Mouse (Mus musculus) embryonic facial prominence, embryonic 15.5 days (tissue): ENCODE measurements around the gene Mthfr. TPM values are rescaled to one million over a fixed set of nuclear protein-coding genes. Genes with fewer than 3 reads are reported as not detected.

Source experiments
- ATAC-seq: fragments of 200-750 bp; cut with Nextera tagmentation; 2 replicates; pipeline ENCODE4 v1.8.0; 2017; ENCODE audit warnings: low read depth, moderate TSS enrichment; ENCODE audit not compliant: insufficient number of reproducible peaks, low FRiP score, low TSS enrichment
- H3K27ac ChIP-seq: fragments of 300-500 bp; sonication (generic); replicated peaks from 2 replicates; pipeline ENCODE4 v1.5.1; 2015; ENCODE audit warnings: mild to moderate bottlenecking, inconsistent platforms
- H3K27me3 ChIP-seq: fragments of 300-500 bp; sonication (generic); 2 replicates; pipeline ENCODE4 v1.6.1; 2015; ENCODE audit warnings: inconsistent platforms
- H3K36me3 ChIP-seq: fragments of 300-500 bp; sonication (generic); 2 replicates; pipeline ENCODE4 v1.6.1; 2015; ENCODE audit warnings: mild to moderate bottlenecking, inconsistent platforms
- H3K4me1 ChIP-seq: fragments of 300-500 bp; sonication (generic); 2 replicates; pipeline ENCODE4 v1.6.1; 2015; ENCODE audit warnings: inconsistent platforms
- H3K4me2 ChIP-seq: fragments of 300-500 bp; sonication (generic); replicated peaks from 2 replicates; pipeline ENCODE4 v1.6.1; 2015; ENCODE audit warnings: mild to moderate bottlenecking, inconsistent platforms
- H3K4me3 ChIP-seq: fragments of 300-500 bp; sonication (generic); replicated peaks from 2 replicates; pipeline ENCODE4 v1.5.1; 2015; ENCODE audit warnings: mild to moderate bottlenecking, inconsistent platforms
- H3K9ac ChIP-seq: fragments of 300-500 bp; sonication (generic); 2 replicates; pipeline ENCODE4 v1.6.1; 2015; ENCODE audit warnings: inconsistent platforms
- H3K9me3 ChIP-seq: fragments of 300-500 bp; sonication (generic); replicated peaks from 2 replicates; pipeline ENCODE4 v1.6.1; 2016; ENCODE audit warnings: inconsistent platforms
- WGBS: fragments of 180-500 bp; shearing (Covaris S2); methylation state at CpG from one replicate; pipeline ENCODE4 v1.1.7; 2015; 5-methylcytosine and 5-hydroxymethylcytosine counted together
- polyA plus RNA-seq: library from polyadenylated mRNA; unstranded; fragments of >200 nt; fragmentation: Nextera tagmentation; extraction: Ambion mirVana; gene quantifications from 2 replicates; pipeline ENCODE4 v1.2.1, GENCODE M21; 2015

The Mthfr gene
- polyA plus RNA-seq, 1 experiment from 2014 or later = 24.9 TPM

GRCm38 (mm10) chr4:148095081-148095480 lies 56.2 kb downstream of the Mthfr start:
- no peaks in the 10 kb centered on the region for H3K4me1 ChIP-seq
- H3K27me3 ChIP-seq = no peaks in the 10 kb centered on the region
- no peak overlapping the region for H3K4me2 ChIP-seq
- H3K9me3 ChIP-seq = no peaks in the 10 kb centered on the region
- no peaks in the 10 kb centered on the region for H3K36me3 ChIP-seq
- H3K4me3 ChIP-seq = no peak overlapping the region
- H3K27ac ChIP-seq = no peak overlapping the region
- H3K9ac ChIP-seq = no peak overlapping the region
- ATAC-seq = no peak
- 75% methylated on average over 4 of the region's 4 CpGs for WGBS

GRCm38 (mm10) chr4:148097936-148098335 lies 59.1 kb downstream of the Mthfr start:
- Histone ChIP-seq H3K27me3 (no peaks in the 10 kb centered on the region), H3K27ac (no peak overlapping the region), H3K4me2 (no peak overlapping the region), H3K36me3 (no peaks in the 10 kb centered on the region), H3K9ac (no peak overlapping the region), H3K4me1 (peaks cover 13% of the 10 kb centered on the region; the same call in 1 of the 2 replicates), H3K9me3 (no peaks in the 10 kb centered on the region), H3K4me3 (no peak overlapping the region)
- ATAC-seq = no peak
- WGBS = 90% methylated on average over 2 of the region's 2 CpGs

GRCm38 (mm10) chr4:148098666-148099065 lies 59.8 kb downstream of the Mthfr start:
- WGBS = 85% methylated on average over 3 of the region's 3 CpGs
- H3K4me3 ChIP-seq = no peak overlapping the region
- H3K4me2 ChIP-seq = no peak overlapping the region
- peaks cover 13% of the 10 kb centered on the region; the same call in 1 of the 2 replicates for H3K4me1 ChIP-seq
- no peak overlapping the region for H3K27ac ChIP-seq
- H3K9me3 ChIP-seq = no peaks in the 10 kb centered on the region
- no peaks in the 10 kb centered on the region for H3K27me3 ChIP-seq
- ATAC-seq = no peak
- H3K9ac ChIP-seq = no peak overlapping the region
- H3K36me3 ChIP-seq = no peaks in the 10 kb centered on the region

- Histone ChIP-seq H3K9ac (no peak overlapping the region), H3K27ac (no peak overlapping the region)
- WGBS = 15% methylated on average over 29 of the region's 29 CpGs
Measured at GRCm38 (mm10) chr4:148101801-148102527, 63.1 kb downstream of the Mthfr start.

GRCm38 (mm10) chr4:148104146-148104545 lies 65.3 kb downstream of the Mthfr start:
- H3K4me3 ChIP-seq = no peak overlapping the region
- H3K36me3 ChIP-seq = no peaks in the 10 kb centered on the region
- ATAC-seq = no peak
- WGBS = 79% methylated on average over 3 of the region's 3 CpGs
- no peak overlapping the region for H3K4me2 ChIP-seq
- no peak overlapping the region for H3K9ac ChIP-seq
- H3K27me3 ChIP-seq = no peaks in the 10 kb centered on the region; the same call in 1 of the 2 replicates
- no peaks in the 10 kb centered on the region for H3K9me3 ChIP-seq
- H3K4me1 ChIP-seq = peaks cover 13% of the 10 kb centered on the region; the same call in 1 of the 2 replicates
- H3K27ac ChIP-seq = no peak overlapping the region

More at GRCm38 (mm10) chr4:148101801-148102527, 63.1 kb downstream of the Mthfr start:
- peak; percentile 66; the same call in 1 of the 2 replicates for ATAC-seq
- H3K36me3 ChIP-seq = no peaks in the 10 kb centered on the region
- peak overlapping the region; percentile 30 for H3K4me3 ChIP-seq
- H3K27me3 ChIP-seq = no peaks in the 10 kb centered on the region; the same call in 1 of the 2 replicates
- H3K9me3 ChIP-seq = no peaks in the 10 kb centered on the region
- peak overlapping the region; percentile 51 for H3K4me2 ChIP-seq
- peaks cover 13% of the 10 kb centered on the region; the same call in 1 of the 2 replicates for H3K4me1 ChIP-seq

GRCm38 (mm10) chr4:148107621-148108291 lies 68.9 kb downstream of the Mthfr start:
- WGBS = 66% methylated on average over 22 of the region's 22 CpGs
- H3K4me3 ChIP-seq = no peak overlapping the region
- H3K9ac ChIP-seq = no peak overlapping the region
- no peak overlapping the region for H3K27ac ChIP-seq
- no peaks in the 10 kb centered on the region for H3K9me3 ChIP-seq
- no peak overlapping the region for H3K4me2 ChIP-seq
- no peaks in the 10 kb centered on the region for H3K36me3 ChIP-seq
- ATAC-seq = peak; percentile 18; the same call in 1 of the 2 replicates
- no peaks in the 10 kb centered on the region; the same call in 1 of the 2 replicates for H3K27me3 ChIP-seq
- no peaks in the 10 kb centered on the region for H3K4me1 ChIP-seq

- Histone ChIP-seq H3K27ac (no peak overlapping the region), H3K9me3 (no peaks in the 10 kb centered on the region), H3K36me3 (no peaks in the 10 kb centered on the region), H3K4me2 (no peak overlapping the region), H3K27me3 (no peaks in the 10 kb centered on the region; the same call in 1 of the 2 replicates), H3K4me3 (no peak overlapping the region), H3K4me1 (no peaks in the 10 kb centered on the region), H3K9ac (no peak overlapping the region)
- 59% methylated on average over 7 of the region's 7 CpGs for WGBS
- no peak for ATAC-seq
Measured at GRCm38 (mm10) chr4:148108565-148109100, 69.8 kb downstream of the Mthfr start.

Other genes starting within 250 kb of the Mthfr start
- gene Zfp984, start 229.3 kb upstream of the Mthfr start, polyA plus RNA-seq = 5.8 and 5.9 TPM in 2 replicates
- gene Zfp933, start 190.7 kb upstream of the Mthfr start, polyA plus RNA-seq = 4.6 and 5.3 TPM in 2 replicates
- gene Miip, start 170.3 kb upstream of the Mthfr start, polyA plus RNA-seq = 40.3 and 43.2 TPM in 2 replicates
- gene Fv1, start 170.1 kb upstream of the Mthfr start, polyA plus RNA-seq = 9.1 and 10.9 TPM in 2 replicates
- 38.6 and 39.4 TPM in 2 replicates for gene Mfn2, start 134.4 kb upstream of the Mthfr start, polyA plus RNA-seq
- 92.0 and 93.3 TPM in 2 replicates for gene Plod1, start 102.3 kb upstream of the Mthfr start, polyA plus RNA-seq
- 20.6 and 22.0 TPM in 2 replicates for gene 2510039O18Rik, start 98.2 kb upstream of the Mthfr start, polyA plus RNA-seq
- 0.37 and 0.44 TPM in 2 replicates for gene Nppb, start 53.3 kb upstream of the Mthfr start, polyA plus RNA-seq
- 0.42 and 0.43 TPM in 2 replicates for gene Nppa, start 38.4 kb upstream of the Mthfr start, polyA plus RNA-seq
- 6.3 and 7.6 TPM in 2 replicates for gene Clcn6, start 256 bp upstream of the Mthfr start, polyA plus RNA-seq
- 14.2 and 15.6 TPM in 2 replicates for gene Agtrap, start 49.0 kb downstream of the Mthfr start, polyA plus RNA-seq
- 52.7 and 53.1 TPM in 2 replicates for gene Mad2l2, start 91.3 kb downstream of the Mthfr start, polyA plus RNA-seq
- 0.63 and 0.79 TPM in 2 replicates for gene Draxin, start 91.6 kb downstream of the Mthfr start, polyA plus RNA-seq
- gene Fbxo6, start 113.1 kb downstream of the Mthfr start, polyA plus RNA-seq = 20.5 and 22.8 TPM in 2 replicates
- gene Fbxo44, start 121.4 kb downstream of the Mthfr start, polyA plus RNA-seq = 7.8 and 9.2 TPM in 2 replicates
- gene Fbxo2, start 121.5 kb downstream of the Mthfr start, polyA plus RNA-seq = 3.7 and 4.2 TPM in 2 replicates
- 0.16 and 0.40 TPM in 2 replicates for gene Disp3, start 248.9 kb downstream of the Mthfr start, polyA plus RNA-seq